Mouse (Mus musculus) lung, embryonic 16.5 days (tissue): ENCODE measurements around the gene Lhx2. TPM values are rescaled to one million over a fixed set of nuclear protein-coding genes. Genes with fewer than 3 reads are reported as not detected.

Source experiments
- ATAC-seq: fragments of 200-750 bp; cut with Nextera tagmentation; 2 replicates; pipeline ENCODE4 v1.8.0; 2017; ENCODE audit warnings: low read depth, mild to moderate bottlenecking, moderate library complexity
- H3K27ac ChIP-seq: fragments of 300-500 bp; sonication (generic); 2 replicates; pipeline ENCODE4 v1.5.1; 2014; ENCODE audit warnings: mild to moderate bottlenecking, control low read depth, low read length
- H3K27me3 ChIP-seq: fragments of 300-500 bp; sonication (generic); 2 replicates; pipeline ENCODE4 v1.6.1; 2014; ENCODE audit warnings: low read depth, low read length, mixed read lengths; ENCODE audit not compliant: control insufficient read depth, insufficient read depth
- H3K36me3 ChIP-seq: fragments of 300-500 bp; sonication (generic); 2 replicates; pipeline ENCODE4 v1.6.1; 2014; ENCODE audit warnings: low read length; ENCODE audit not compliant: control insufficient read depth, insufficient read depth
- H3K4me1 ChIP-seq: fragments of 300-500 bp; sonication (generic); replicated peaks from 2 replicates; pipeline ENCODE4 v1.6.1; 2014; ENCODE audit warnings: low read length, mixed read lengths; ENCODE audit not compliant: control insufficient read depth, insufficient read depth
- H3K4me2 ChIP-seq: fragments of 300-500 bp; sonication (generic); 2 replicates; pipeline ENCODE4 v1.6.1; 2014; ENCODE audit warnings: low read depth, low read length, control low read depth
- H3K4me3 ChIP-seq: fragments of 300-500 bp; sonication (generic); 2 replicates; pipeline ENCODE4 v1.5.1; 2014; ENCODE audit warnings: mild to moderate bottlenecking, low read length, control low read depth
- H3K9ac ChIP-seq: fragments of 300-500 bp; sonication (generic); 2 replicates; pipeline ENCODE4 v1.6.1; 2014; ENCODE audit warnings: low read length, control low read depth
- H3K9me3 ChIP-seq: fragments of 300-500 bp; sonication (generic); 2 replicates; pipeline ENCODE4 v1.6.1; 2016; ENCODE audit warnings: low read length; ENCODE audit not compliant: control insufficient read depth
- WGBS: fragments of 180-500 bp; shearing (Covaris S2); extraction: QIAGEN DNeasy Blood & Tissue Kit; methylation state at CpG from one replicate; pipeline ENCODE4 v1.1.7; 2014; 5-methylcytosine and 5-hydroxymethylcytosine counted together
- polyA plus RNA-seq: library from polyadenylated mRNA; unstranded; fragments of >200 nt; fragmentation: Nextera tagmentation; extraction: Ambion mirVana; gene quantifications from 2 replicates; pipeline ENCODE4 v1.2.1, GENCODE M21; 2015

Gene Lhx2
- polyA plus RNA-seq, 1 experiment from 2014 or later: not detected

DNA sequence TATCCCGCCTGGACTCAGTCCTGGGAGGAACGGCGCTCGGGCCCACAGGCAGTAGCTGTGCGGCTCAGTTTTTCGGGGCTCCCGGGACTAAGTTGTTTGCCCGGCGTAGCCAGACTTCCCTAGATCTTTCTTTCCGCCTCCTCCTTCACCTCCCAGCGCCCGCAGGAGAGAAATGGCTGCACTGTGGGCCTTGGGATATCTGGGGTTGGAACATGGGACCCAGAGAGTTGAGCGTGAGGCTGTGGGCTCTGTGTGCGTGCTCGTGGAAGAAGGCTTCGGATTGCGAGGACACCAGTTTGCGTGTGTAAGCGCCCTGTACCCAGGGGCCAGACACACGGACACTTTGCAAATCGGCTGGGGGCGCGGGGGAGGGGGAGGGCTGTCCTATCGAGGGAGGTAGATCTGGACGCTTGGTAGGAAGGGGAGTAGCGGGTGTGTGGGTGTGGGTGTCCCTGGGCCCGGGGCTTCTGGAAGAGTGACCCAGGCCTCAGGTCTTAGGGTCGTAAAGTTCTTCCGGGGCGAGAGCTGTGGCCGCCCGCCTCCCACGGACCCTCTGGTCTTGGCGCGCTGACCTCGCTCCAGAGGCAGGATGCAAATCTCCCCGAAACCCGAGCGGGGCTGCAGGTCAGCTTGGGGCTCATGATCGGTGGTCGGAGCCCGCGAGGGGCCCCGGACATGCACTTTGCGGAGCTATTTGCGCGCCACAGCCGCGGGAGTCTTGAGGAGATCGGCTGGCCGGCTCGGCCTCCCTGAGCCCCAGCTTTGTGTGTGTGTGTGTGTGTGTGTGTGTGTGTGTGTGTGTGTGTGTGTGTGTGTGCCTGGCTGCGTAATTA, 17.6 kb downstream of the Lhx2 start:
- Histone ChIP-seq H3K4me2 (peak overlapping the region; percentile 19), H3K9me3 (no peaks in the 10 kb centered on the region), H3K27ac (no peak overlapping the region), H3K9ac (no peak overlapping the region), H3K27me3 (peaks cover 90% of the 10 kb centered on the region), H3K4me1 (peaks cover under 1% of the 10 kb centered on the region), H3K4me3 (no peak overlapping the region; the same call in 1 of the 2 replicates), H3K36me3 (no peaks in the 10 kb centered on the region)
- WGBS: 1% methylated on average over 53 of the region's 53 CpGs
- no peak for ATAC-seq

DNA sequence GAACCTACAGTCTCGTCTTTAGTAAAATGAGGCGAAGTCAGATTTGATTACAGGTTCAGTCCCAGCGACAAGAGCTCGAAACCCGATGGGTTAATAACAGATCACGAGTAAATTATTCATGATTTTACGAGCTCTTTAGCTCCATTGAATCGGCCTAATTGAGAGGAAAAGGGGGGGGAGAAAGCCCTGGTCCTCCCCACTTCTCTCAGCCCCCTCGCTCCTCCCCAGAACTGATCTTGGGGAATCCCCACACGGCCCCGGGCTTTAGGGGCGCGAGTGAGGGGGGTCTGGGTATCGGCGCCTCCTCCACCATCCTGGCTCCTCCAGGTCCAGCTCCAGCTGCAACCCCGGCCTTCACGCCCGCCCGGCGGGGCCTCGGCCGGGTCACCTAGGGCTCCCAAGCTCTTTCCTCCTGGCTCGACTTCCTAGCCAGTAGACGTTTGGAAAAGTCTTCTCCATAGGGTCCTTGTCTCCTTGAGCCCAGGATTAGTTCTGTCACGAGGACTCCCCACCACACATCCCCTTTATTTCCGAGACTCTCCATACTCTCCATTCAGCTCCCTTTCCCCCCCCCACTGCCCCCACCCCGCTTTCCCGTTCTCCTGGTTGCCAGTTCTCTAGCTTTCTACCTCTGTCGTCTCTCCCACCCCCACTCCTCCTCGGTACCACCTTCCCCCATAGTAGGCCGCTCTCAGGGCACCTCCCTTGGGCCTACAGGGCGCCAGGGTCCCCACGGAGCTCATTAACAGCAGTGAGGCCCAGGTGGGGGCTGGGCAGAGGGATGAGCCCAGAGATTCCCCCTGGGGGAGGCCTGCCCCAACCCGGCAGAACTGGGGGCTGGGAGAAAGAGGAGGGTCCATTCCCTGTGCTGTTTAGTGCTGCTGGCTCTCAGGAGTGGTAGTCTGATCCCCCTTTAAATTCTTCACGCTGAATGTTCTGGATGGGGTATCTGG, 18.5 kb downstream of the Lhx2 start:
- no peaks in the 10 kb centered on the region for H3K9me3 ChIP-seq
- no peaks in the 10 kb centered on the region for H3K4me1 ChIP-seq
- no peaks in the 10 kb centered on the region for H3K36me3 ChIP-seq
- peaks cover 89% of the 10 kb centered on the region for H3K27me3 ChIP-seq
- H3K9ac ChIP-seq: no peak overlapping the region
- no peak overlapping the region for H3K27ac ChIP-seq
- H3K4me2 ChIP-seq: no peak overlapping the region
- no peak for ATAC-seq
- WGBS: 4% methylated on average over 35 of the region's 35 CpGs
- H3K4me3 ChIP-seq: no peak overlapping the region

DNA sequence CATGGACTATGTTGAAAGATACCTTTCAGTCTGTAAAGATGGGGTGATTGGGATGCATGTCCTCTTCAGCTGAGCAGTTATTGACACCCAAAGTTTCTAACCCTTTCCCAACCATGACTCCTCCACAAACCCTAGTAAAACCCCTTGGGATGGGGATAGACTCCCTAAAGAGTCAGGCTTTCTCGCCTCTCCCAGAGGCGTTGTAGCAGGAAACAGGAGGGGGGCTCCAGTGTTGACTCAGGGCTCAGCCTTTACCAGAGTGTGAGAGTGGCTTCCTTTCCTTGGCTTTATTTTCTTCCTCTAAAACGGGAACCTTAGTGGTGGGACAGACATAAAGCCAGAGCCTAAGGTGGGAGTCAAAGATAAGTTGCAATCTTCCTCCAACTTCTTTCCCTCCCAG, 19.5 kb downstream of the Lhx2 start:
- Histone ChIP-seq H3K36me3 (no peaks in the 10 kb centered on the region), H3K4me3 (no peak overlapping the region), H3K27ac (no peak overlapping the region), H3K9me3 (no peaks in the 10 kb centered on the region), H3K9ac (no peak overlapping the region), H3K4me1 (no peaks in the 10 kb centered on the region), H3K4me2 (no peak overlapping the region), H3K27me3 (peaks cover 90% of the 10 kb centered on the region)
- no peak for ATAC-seq
- 5% methylated on average over 3 of the region's 3 CpGs for WGBS

DNA sequence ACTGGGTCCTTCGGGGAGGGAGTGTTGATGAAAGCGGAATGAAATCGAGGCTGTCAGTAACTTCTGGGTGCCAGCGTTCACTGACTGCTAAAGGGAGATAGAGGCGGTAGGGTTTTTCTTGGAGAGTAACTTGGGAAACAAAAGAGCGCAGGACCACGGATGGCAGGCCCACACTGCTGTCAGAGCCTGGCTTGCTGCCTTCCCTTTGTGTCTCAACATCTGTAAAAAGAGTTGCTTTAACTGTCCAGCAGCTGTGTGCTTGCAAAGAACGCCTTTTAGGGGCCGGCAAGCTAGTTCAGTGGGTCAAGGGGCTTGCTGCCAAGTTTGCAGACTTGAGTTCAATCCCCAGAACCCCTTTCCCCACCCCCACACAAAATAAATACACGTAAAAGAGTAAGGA, 20.1 kb downstream of the Lhx2 start:
- ATAC-seq: peak; percentile 50
- H3K9ac ChIP-seq: no peak overlapping the region
- H3K4me2 ChIP-seq: no peak overlapping the region
- H3K4me3 ChIP-seq: no peak overlapping the region
- no peak overlapping the region for H3K27ac ChIP-seq
- no peaks in the 10 kb centered on the region for H3K9me3 ChIP-seq
- no peaks in the 10 kb centered on the region for H3K36me3 ChIP-seq
- no peaks in the 10 kb centered on the region for H3K4me1 ChIP-seq
- H3K27me3 ChIP-seq: peaks cover 90% of the 10 kb centered on the region
- WGBS: 2% methylated on average over 10 of the region's 10 CpGs

DNA sequence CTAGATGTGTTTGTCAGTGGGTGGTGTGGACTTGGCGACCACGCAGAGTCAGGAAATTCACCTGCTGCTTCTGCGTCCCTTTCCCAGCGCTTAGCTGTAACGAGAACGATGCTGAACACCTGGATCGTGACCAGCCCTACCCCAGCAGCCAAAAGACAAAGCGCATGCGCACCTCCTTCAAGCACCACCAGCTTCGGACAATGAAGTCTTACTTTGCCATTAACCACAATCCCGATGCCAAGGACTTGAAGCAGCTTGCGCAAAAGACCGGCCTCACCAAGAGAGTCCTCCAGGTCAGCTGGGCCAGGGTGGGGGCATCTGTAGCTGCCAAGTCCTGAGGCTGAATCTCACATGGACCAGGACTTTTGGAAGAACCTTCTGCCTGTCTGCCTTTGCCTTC, 20.7 kb downstream of the Lhx2 start:
- no peak overlapping the region for H3K27ac ChIP-seq
- H3K27me3 ChIP-seq: peaks cover 89% of the 10 kb centered on the region
- H3K9me3 ChIP-seq: no peaks in the 10 kb centered on the region
- no peaks in the 10 kb centered on the region for H3K36me3 ChIP-seq
- WGBS: 4% methylated on average over 13 of the region's 13 CpGs
- ATAC-seq: no peak
- no peak overlapping the region for H3K4me2 ChIP-seq
- H3K9ac ChIP-seq: no peak overlapping the region
- H3K4me1 ChIP-seq: no peaks in the 10 kb centered on the region
- H3K4me3 ChIP-seq: no peak overlapping the region

DNA sequence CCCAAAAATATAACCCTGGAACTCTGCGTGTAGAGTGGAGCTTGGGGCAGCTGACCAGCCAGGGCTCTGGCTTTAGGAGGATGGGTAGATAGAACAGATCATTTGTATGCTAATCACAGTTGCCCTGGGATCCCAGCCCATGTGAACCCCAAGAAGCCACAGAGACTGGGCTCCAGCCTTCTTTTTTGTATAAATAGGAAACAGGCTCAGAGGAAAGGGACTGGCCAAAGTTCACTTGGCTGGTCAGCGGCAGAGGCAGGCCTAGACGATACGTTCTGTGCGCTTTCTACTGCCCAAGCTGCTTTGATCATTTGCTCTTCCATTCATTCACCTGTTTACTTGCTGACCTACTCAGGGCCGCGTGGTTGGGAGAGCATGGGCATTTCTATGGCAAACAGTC, 27.1 kb downstream of the Lhx2 start:
- Histone ChIP-seq H3K4me3 (no peak overlapping the region), H3K9ac (no peak overlapping the region), H3K36me3 (no peaks in the 10 kb centered on the region), H3K27me3 (peaks cover 89% of the 10 kb centered on the region), H3K4me1 (no peaks in the 10 kb centered on the region; the same call in 1 of the 2 replicates), H3K9me3 (no peaks in the 10 kb centered on the region), H3K27ac (no peak overlapping the region), H3K4me2 (no peak overlapping the region)
- no peak for ATAC-seq
- WGBS: 45% methylated on average over 7 of the region's 7 CpGs

DNA sequence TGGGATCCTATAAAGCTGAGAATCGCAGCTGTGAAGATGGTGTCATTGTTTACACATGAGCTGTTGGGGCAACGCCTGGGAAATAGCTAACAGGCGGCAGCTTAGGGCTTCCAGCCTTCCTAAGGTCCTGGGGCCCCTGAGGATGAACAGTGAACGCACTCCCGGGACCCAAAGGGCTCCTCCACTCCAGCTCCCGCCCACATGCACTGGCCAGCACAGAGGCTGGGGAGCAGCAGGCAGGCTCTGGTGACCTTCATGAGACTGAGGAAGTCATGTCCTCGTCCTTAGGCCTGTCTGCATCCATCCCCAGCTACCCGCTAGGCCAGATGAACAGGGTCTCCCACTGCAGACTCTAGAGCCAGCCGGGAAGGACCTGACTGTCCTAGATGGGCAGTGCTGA, 27.9 kb downstream of the Lhx2 start:
- no peaks in the 10 kb centered on the region; the same call in 1 of the 2 replicates for H3K4me1 ChIP-seq
- no peak overlapping the region for H3K9ac ChIP-seq
- H3K4me2 ChIP-seq: no peak overlapping the region
- no peaks in the 10 kb centered on the region for H3K36me3 ChIP-seq
- peaks cover 85% of the 10 kb centered on the region for H3K27me3 ChIP-seq
- H3K4me3 ChIP-seq: no peak overlapping the region
- H3K27ac ChIP-seq: no peak overlapping the region
- H3K9me3 ChIP-seq: no peaks in the 10 kb centered on the region
- 6% methylated on average over 9 of the region's 9 CpGs for WGBS
- ATAC-seq: no peak

DNA sequence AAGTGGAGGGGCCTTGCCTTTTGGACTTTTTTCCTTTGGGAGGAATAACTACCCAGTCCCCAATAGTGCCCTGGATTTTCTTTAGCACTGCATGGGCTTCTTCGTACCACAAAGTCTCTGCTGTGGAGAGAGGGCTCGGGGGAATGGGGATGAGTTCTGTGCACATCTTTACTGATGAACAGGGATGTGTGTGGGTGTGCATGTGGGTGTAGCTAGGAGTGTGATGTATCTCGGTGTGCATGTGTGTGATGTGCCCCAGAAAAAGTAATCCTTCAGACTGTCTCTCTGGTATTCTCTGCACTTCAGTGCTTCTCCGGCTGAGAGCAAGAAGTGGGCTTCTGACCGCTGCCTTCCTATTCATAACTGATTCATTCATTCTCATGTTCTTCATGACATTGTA, 28.8 kb downstream of the Lhx2 start:
- Histone ChIP-seq H3K9me3 (no peaks in the 10 kb centered on the region), H3K4me1 (no peaks in the 10 kb centered on the region; the same call in 1 of the 2 replicates), H3K27me3 (peaks cover 76% of the 10 kb centered on the region), H3K4me2 (no peak overlapping the region), H3K27ac (no peak overlapping the region), H3K4me3 (no peak overlapping the region), H3K9ac (no peak overlapping the region), H3K36me3 (no peaks in the 10 kb centered on the region)
- WGBS: 58% methylated on average over 5 of the region's 5 CpGs
- ATAC-seq: no peak

DNA sequence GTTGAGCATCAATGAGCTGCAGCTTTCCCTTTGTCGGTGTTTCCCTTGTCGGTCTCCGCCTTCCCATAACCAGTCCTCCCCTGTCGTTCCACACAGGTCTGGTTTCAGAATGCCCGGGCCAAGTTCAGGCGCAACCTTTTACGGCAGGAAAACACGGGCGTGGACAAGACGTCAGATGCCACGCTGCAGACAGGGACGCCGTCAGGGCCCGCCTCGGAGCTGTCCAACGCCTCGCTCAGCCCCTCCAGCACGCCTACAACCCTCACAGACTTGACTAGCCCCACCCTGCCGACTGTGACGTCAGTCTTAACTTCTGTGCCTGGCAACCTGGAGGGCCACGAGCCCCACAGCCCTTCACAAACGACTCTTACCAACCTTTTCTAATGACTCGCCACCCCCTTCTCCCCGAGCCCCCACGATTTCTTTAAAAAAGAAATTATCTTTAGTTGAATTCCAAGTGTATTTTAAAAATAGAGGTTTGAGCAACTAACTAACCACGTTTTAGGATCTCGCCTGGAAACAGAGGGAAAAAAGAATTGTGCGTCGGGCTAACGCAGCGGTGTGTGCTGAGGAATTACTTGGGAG, 29.8 kb downstream of the Lhx2 start:
- no peaks in the 10 kb centered on the region for H3K36me3 ChIP-seq
- no peaks in the 10 kb centered on the region for H3K9me3 ChIP-seq
- 5% methylated on average over 31 of the region's 31 CpGs for WGBS
- peak overlapping the region; percentile 31 for H3K4me3 ChIP-seq
- ATAC-seq: peak; percentile 81
- peak overlapping the region; percentile 61 for H3K4me2 ChIP-seq
- no peak overlapping the region; the same call in 1 of the 2 replicates for H3K9ac ChIP-seq
- no peak overlapping the region for H3K27ac ChIP-seq
- peaks cover 72% of the 10 kb centered on the region for H3K27me3 ChIP-seq
- H3K4me1 ChIP-seq: no peaks in the 10 kb centered on the region; the same call in 1 of the 2 replicates
